Mouse (Mus musculus): ENCODE measurements at regions not wholly inside any gene's neighbourhood (a gene's known extent, or its start where the extent isn't known, plus 50 kb on each side); places are given as distances from the start of the nearest gene placed in this dataset.
A peak's percentile ranks its signal among the peaks of the same experiment; 100 is the strongest.

DNA sequence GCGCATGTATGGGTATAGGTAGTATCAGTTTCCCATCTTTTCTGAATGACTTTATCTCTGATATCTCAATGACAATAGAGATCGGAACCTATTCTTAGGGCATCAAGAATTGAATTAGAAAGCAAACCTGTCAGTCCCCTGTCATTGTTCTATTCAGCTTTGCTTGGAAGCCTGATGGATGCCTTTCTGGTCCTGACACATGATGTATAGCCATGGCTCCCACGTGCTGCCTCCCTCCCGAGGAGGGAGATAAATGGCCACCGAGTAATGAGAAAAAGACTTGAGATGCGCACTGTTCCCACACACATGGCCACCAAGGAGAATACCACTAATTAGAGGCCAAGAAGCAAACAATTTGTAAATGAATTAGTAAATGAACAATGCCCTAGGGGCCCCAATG lies 261.8 kb upstream of the Adgrl2 start:
- ATAC-seq, result no peak
- Histone ChIP-seq H3K27me3 (replicated peaks; ENCODE audit: insufficient read depth, low read length) (no peaks in the 10 kb centered on the region), H3K4me1 (ENCODE audit: insufficient read depth, low read depth, low read length) (no peaks in the 10 kb centered on the region), H3K4me3 (ENCODE audit: low read depth, low read length) (no peak overlapping the region), H3K9me3 (ENCODE audit: low read length) (no peaks in the 10 kb centered on the region), H3K9ac (replicated peaks; ENCODE audit: low read depth) (no peak overlapping the region), H3K36me3 (ENCODE audit: insufficient read depth, low read length) (no peaks in the 10 kb centered on the region), H3K4me2 (replicated peaks; ENCODE audit: low read depth, low read length) (no peak overlapping the region), H3K27ac (ENCODE audit: low read length) (no peak overlapping the region)
- 71% methylated on average over 6 of the region's 6 CpGs for WGBS
- TF ChIP-seq EP300 (IDR thresholded peaks at IDR 0.05) (no peak), CTCF (IDR thresholded peaks at IDR 0.05) (no peak)
- no peak for DNase-seq (ENCODE audit: low spot score)

DNA sequence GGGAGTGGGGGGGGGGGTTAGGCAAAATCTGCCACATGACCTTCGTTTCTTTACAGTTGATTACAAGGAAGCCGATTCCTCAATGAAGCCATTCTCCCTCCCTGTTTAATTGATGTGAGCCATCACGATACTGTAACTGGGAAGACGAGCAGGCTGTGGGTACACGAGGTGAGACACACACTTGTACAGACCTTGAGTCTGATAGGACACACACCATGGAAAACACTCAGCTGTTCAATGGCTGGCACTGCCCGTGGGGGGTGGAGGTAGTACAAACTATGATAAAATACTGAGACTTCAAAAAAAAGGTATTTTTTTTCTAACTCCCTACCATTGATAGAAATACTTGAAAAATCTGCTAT lies 257.3 kb upstream of the Adgrl2 start:
- Histone ChIP-seq H3K4me1 (ENCODE audit: insufficient read depth, low read depth, low read length) (no peaks in the 10 kb centered on the region), H3K27me3 (replicated peaks; ENCODE audit: insufficient read depth, low read length) (no peaks in the 10 kb centered on the region), H3K4me2 (replicated peaks; ENCODE audit: low read depth, low read length) (no peak overlapping the region), H3K4me3 (ENCODE audit: low read depth, low read length) (no peak overlapping the region), H3K9ac (replicated peaks; ENCODE audit: low read depth) (no peak overlapping the region), H3K27ac (ENCODE audit: low read length) (no peak overlapping the region), H3K9me3 (ENCODE audit: low read length) (no peaks in the 10 kb centered on the region), H3K36me3 (ENCODE audit: insufficient read depth, low read length) (no peaks in the 10 kb centered on the region)
- TF ChIP-seq CTCF (IDR thresholded peaks at IDR 0.05) (no peak), EP300 (IDR thresholded peaks at IDR 0.05) (no peak)
- WGBS, result 74% methylated on average over 6 of the region's 6 CpGs
- no peak for DNase-seq (ENCODE audit: low spot score)
- no peak for ATAC-seq

GRCm38 (mm10) chr3:149246935-149247625 lies 256.7 kb upstream of the Adgrl2 start:
- ATAC-seq, result no peak
- Histone ChIP-seq H3K9me3 (ENCODE audit: low read length) (no peaks in the 10 kb centered on the region), H3K27ac (ENCODE audit: low read length) (no peak overlapping the region), H3K4me1 (ENCODE audit: insufficient read depth, low read depth, low read length) (no peaks in the 10 kb centered on the region), H3K27me3 (replicated peaks; ENCODE audit: insufficient read depth, low read length) (no peaks in the 10 kb centered on the region), H3K4me3 (ENCODE audit: low read depth, low read length) (no peak overlapping the region), H3K9ac (replicated peaks; ENCODE audit: low read depth) (no peak overlapping the region), H3K36me3 (ENCODE audit: insufficient read depth, low read length) (no peaks in the 10 kb centered on the region), H3K4me2 (replicated peaks; ENCODE audit: low read depth, low read length) (no peak overlapping the region)
- DNase-seq (ENCODE audit: low spot score), result peak; percentile 52
- WGBS, result 55% methylated on average over 10 of the region's 10 CpGs
- no peak for TF ChIP-seq EP300 (IDR thresholded peaks at IDR 0.05)
- peak; percentile 8; the same call in 1 of the 2 replicates for TF ChIP-seq CTCF (IDR thresholded peaks at IDR 0.05)

GRCm38 (mm10) chr3:149239664-149240063 lies 249.3 kb upstream of the Adgrl2 start:
- H3K4me3 ChIP-seq (ENCODE audit: low read depth, low read length), result no peak overlapping the region
- DNase-seq (ENCODE audit: low spot score), result no peak
- 77% methylated on average over 3 of the region's 3 CpGs for WGBS
- H3K9ac ChIP-seq (replicated peaks; ENCODE audit: low read depth), result no peak overlapping the region
- no peaks in the 10 kb centered on the region for H3K4me1 ChIP-seq (ENCODE audit: insufficient read depth, low read depth, low read length)
- TF ChIP-seq CTCF (IDR thresholded peaks at IDR 0.05), result no peak
- no peak for ATAC-seq
- H3K36me3 ChIP-seq (ENCODE audit: insufficient read depth, low read length), result no peaks in the 10 kb centered on the region
- H3K4me2 ChIP-seq (replicated peaks; ENCODE audit: low read depth, low read length), result no peak overlapping the region
- no peaks in the 10 kb centered on the region for H3K9me3 ChIP-seq (ENCODE audit: low read length)
- H3K27me3 ChIP-seq (replicated peaks; ENCODE audit: insufficient read depth, low read length), result no peaks in the 10 kb centered on the region
- no peak overlapping the region for H3K27ac ChIP-seq (ENCODE audit: low read length)

- H3K9ac ChIP-seq (replicated peaks; ENCODE audit: low read depth), result no peak overlapping the region
- no peak overlapping the region for H3K27ac ChIP-seq (ENCODE audit: low read length)
- ATAC-seq, result no peak
- no peaks in the 10 kb centered on the region for H3K36me3 ChIP-seq (ENCODE audit: insufficient read depth, low read length)
- TF ChIP-seq CTCF (IDR thresholded peaks at IDR 0.05), result no peak
- H3K9me3 ChIP-seq (ENCODE audit: low read length), result no peaks in the 10 kb centered on the region
- H3K4me2 ChIP-seq (replicated peaks; ENCODE audit: low read depth, low read length), result no peak overlapping the region
- H3K4me1 ChIP-seq (ENCODE audit: insufficient read depth, low read depth, low read length), result peaks cover 4% of the 10 kb centered on the region
- H3K4me3 ChIP-seq (ENCODE audit: low read depth, low read length), result no peak overlapping the region
- H3K27me3 ChIP-seq (replicated peaks; ENCODE audit: insufficient read depth, low read length), result no peaks in the 10 kb centered on the region
- WGBS, result 75% methylated on average over 5 of the region's 5 CpGs
- DNase-seq (ENCODE audit: low spot score), result no peak
Measured at GRCm38 (mm10) chr3:149238076-149238475, 247.7 kb upstream of the Adgrl2 start.

DNA sequence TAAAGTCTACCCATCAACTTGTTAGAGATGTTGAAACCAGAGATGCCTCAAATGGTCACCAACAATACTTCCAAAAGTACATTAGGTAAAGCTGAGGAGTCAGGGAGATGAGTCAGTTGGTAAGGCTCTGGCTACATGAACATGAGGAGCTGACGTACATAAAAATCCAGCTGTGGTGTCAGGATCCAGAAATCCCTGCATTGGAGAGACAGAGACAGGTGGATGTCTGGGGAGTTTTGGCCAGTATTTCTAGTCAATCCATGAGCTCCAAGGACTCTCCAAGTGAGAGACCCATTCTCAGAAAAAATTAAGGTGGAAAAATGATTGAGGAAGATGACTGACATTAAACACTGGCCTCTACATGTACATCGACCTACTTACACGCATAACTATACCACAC lies 244.8 kb upstream of the Adgrl2 start:
- Histone ChIP-seq H3K27me3 (replicated peaks; ENCODE audit: insufficient read depth, low read length) (no peaks in the 10 kb centered on the region), H3K27ac (ENCODE audit: low read length) (no peak overlapping the region), H3K4me3 (ENCODE audit: low read depth, low read length) (no peak overlapping the region), H3K9me3 (ENCODE audit: low read length) (no peaks in the 10 kb centered on the region), H3K36me3 (ENCODE audit: insufficient read depth, low read length) (no peaks in the 10 kb centered on the region), H3K4me2 (replicated peaks; ENCODE audit: low read depth, low read length) (no peak overlapping the region), H3K4me1 (ENCODE audit: insufficient read depth, low read depth, low read length) (peaks cover 6% of the 10 kb centered on the region), H3K9ac (replicated peaks; ENCODE audit: low read depth) (no peak overlapping the region)
- WGBS, result 91% methylated on average over 3 of the region's 3 CpGs
- ATAC-seq, result no peak
- no peak for TF ChIP-seq EP300 (IDR thresholded peaks at IDR 0.05)
- TF ChIP-seq CTCF (IDR thresholded peaks at IDR 0.05), result no peak
- DNase-seq (ENCODE audit: low spot score), result no peak

GRCm38 (mm10) chr3:149233691-149234131 lies 243.4 kb upstream of the Adgrl2 start:
- peak; percentile 95 for DNase-seq (ENCODE audit: low spot score)
- no peak overlapping the region for H3K9ac ChIP-seq (replicated peaks; ENCODE audit: low read depth)
- peak overlapping the region; percentile 20; the same call in 1 of the 2 replicates for H3K4me2 ChIP-seq (replicated peaks; ENCODE audit: low read depth, low read length)
- H3K4me3 ChIP-seq (ENCODE audit: low read depth, low read length), result no peak overlapping the region
- H3K4me1 ChIP-seq (ENCODE audit: insufficient read depth, low read depth, low read length), result peaks cover 6% of the 10 kb centered on the region
- peak; percentile 92 for ATAC-seq
- peak overlapping the region; percentile 47 for H3K27ac ChIP-seq (ENCODE audit: low read length)
- WGBS, result 13% methylated on average over 8 of the region's 8 CpGs
- no peaks in the 10 kb centered on the region for H3K27me3 ChIP-seq (replicated peaks; ENCODE audit: insufficient read depth, low read length)
- no peaks in the 10 kb centered on the region for H3K9me3 ChIP-seq (ENCODE audit: low read length)
- H3K36me3 ChIP-seq (ENCODE audit: insufficient read depth, low read length), result no peaks in the 10 kb centered on the region
- TF ChIP-seq EP300 (IDR thresholded peaks at IDR 0.05), result peak; percentile 43; the same call in 1 of the 2 replicates
- no peak for TF ChIP-seq CTCF (IDR thresholded peaks at IDR 0.05)

Measured in lung, postnatal 0 days (tissue).